Mouse (Mus musculus): ENCODE results near the gene Nufip2. TPM values are rescaled to one million over a fixed set of nuclear protein-coding genes. Genes with fewer than 3 reads are reported as not detected.
"Not testable (repeated sequence)": the region's sequence is repeated elsewhere in the genome, so short reads cannot be mapped to it uniquely, and the experiment has no call there.

Nufip2 gene
- polyA plus RNA-seq, 1 experiment from 2014 or later = 9.9 TPM

- H3K4me2 ChIP-seq (replicated peaks; ENCODE audit: low read depth, low read length) = no peak overlapping the region
- H3K4me1 ChIP-seq (ENCODE audit: control insufficient read depth, insufficient read depth, low read length) = no peaks in the 10 kb centered on the region
- no peak overlapping the region for H3K9ac ChIP-seq (replicated peaks; ENCODE audit: low read depth, low read length)
- no peak overlapping the region for H3K4me3 ChIP-seq (ENCODE audit: low read depth, low read length)
- 79% methylated on average over 8 of the region's 8 CpGs for WGBS
- ATAC-seq (ENCODE audit: insufficient number of reproducible peaks, insufficient read depth, low FRiP score, low read depth) = no peak
- H3K9me3 ChIP-seq (ENCODE audit: control insufficient read depth, low read depth, low read length) = no peaks in the 10 kb centered on the region; the same call in 1 of the 2 replicates
- H3K36me3 ChIP-seq (ENCODE audit: control insufficient read depth, insufficient read depth, low read length) = no peaks in the 10 kb centered on the region
- no peak overlapping the region for H3K27ac ChIP-seq (ENCODE audit: low read length)
- H3K27me3 ChIP-seq (ENCODE audit: control insufficient read depth, insufficient read depth, low read length) = no peaks in the 10 kb centered on the region
These were observed 21.9 kb upstream of the Nufip2 start for GRCm38 (mm10) chr11:77664046-77664445.

DNA sequence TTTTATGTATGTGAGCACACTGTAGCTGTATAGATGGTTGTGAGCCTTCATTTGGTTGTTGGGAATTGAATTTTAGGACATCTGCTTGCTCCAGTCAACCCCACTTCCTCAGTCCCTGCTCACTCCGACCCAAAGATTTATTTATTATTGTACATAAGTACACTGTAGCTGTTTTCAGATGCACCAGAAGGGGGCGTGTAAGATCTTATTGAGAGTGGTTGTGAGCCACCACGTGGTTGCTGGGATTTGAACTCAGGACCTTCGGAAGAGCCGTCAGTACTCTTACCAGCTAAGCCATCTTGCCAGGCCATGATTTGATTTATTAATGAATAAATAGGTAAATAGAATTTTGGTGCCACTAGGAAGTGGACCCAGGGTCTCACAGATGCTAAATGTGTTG is 20.6 kb upstream of the Nufip2 start:
- H3K27ac ChIP-seq (ENCODE audit: low read length) = not testable (repeated sequence)

GRCm38 (mm10) chr11:77666766-77667165 is 19.2 kb upstream of the Nufip2 start:
- H3K36me3 ChIP-seq (ENCODE audit: control insufficient read depth, insufficient read depth, low read length); ATAC-seq (ENCODE audit: insufficient number of reproducible peaks, insufficient read depth, low FRiP score, low read depth); H3K4me1 ChIP-seq (ENCODE audit: control insufficient read depth, insufficient read depth, low read length); H3K4me2 ChIP-seq (replicated peaks; ENCODE audit: low read depth, low read length); H3K27me3 ChIP-seq (ENCODE audit: control insufficient read depth, insufficient read depth, low read length); H3K4me3 ChIP-seq (ENCODE audit: low read depth, low read length); H3K9ac ChIP-seq (replicated peaks; ENCODE audit: low read depth, low read length); H3K9me3 ChIP-seq (ENCODE audit: control insufficient read depth, low read depth, low read length); H3K27ac ChIP-seq (ENCODE audit: low read length): not testable (repeated sequence)
- WGBS = 80% methylated on average over 8 of the region's 8 CpGs

More for the DNA sequence above, 20.6 kb upstream of the Nufip2 start:
- not testable (repeated sequence) for H3K4me2 ChIP-seq (replicated peaks; ENCODE audit: low read depth, low read length); H3K9me3 ChIP-seq (ENCODE audit: control insufficient read depth, low read depth, low read length); H3K9ac ChIP-seq (replicated peaks; ENCODE audit: low read depth, low read length); H3K4me1 ChIP-seq (ENCODE audit: control insufficient read depth, insufficient read depth, low read length); ATAC-seq (ENCODE audit: insufficient number of reproducible peaks, insufficient read depth, low FRiP score, low read depth); H3K36me3 ChIP-seq (ENCODE audit: control insufficient read depth, insufficient read depth, low read length); H3K4me3 ChIP-seq (ENCODE audit: low read depth, low read length); H3K27me3 ChIP-seq (ENCODE audit: control insufficient read depth, insufficient read depth, low read length)
- 71% methylated on average over 5 of the region's 5 CpGs for WGBS

DNA sequence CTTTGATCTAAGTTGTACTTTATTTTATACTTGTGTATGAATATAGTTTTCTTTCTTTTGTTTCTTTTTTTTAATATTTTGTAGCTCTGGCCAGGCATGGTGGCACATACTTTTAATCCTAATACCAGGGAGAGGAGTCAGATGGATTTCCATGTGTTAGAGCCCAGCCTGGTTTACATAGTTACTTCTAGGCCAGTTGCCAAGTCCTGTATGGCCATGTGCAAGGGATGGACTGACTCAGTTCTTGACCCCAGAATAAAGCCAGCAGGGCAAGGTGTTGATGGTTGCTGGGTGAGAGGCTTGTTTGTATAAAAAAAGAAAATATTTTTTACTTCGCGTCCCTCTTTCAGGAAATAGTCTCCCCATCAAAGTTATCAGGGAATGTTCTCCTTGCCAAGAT is 13.2 kb upstream of the Nufip2 start:
- WGBS = 97% methylated on average over 2 of the region's 2 CpGs
- H3K36me3 ChIP-seq (ENCODE audit: control insufficient read depth, insufficient read depth, low read length) = no peaks in the 10 kb centered on the region

GRCm38 (mm10) chr11:77673428-77673991 is 12.4 kb upstream of the Nufip2 start:
- Histone ChIP-seq H3K27me3 (ENCODE audit: control insufficient read depth, insufficient read depth, low read length) (no peaks in the 10 kb centered on the region), H3K27ac (ENCODE audit: low read length) (no peak overlapping the region), H3K36me3 (ENCODE audit: control insufficient read depth, insufficient read depth, low read length) (no peaks in the 10 kb centered on the region), H3K4me1 (ENCODE audit: control insufficient read depth, insufficient read depth, low read length) (no peaks in the 10 kb centered on the region), H3K9ac (replicated peaks; ENCODE audit: low read depth, low read length) (no peak overlapping the region), H3K9me3 (ENCODE audit: control insufficient read depth, low read depth, low read length) (no peaks in the 10 kb centered on the region), H3K4me3 (ENCODE audit: low read depth, low read length) (no peak overlapping the region), H3K4me2 (replicated peaks; ENCODE audit: low read depth, low read length) (no peak overlapping the region)
- no peak for ATAC-seq (ENCODE audit: insufficient number of reproducible peaks, insufficient read depth, low FRiP score, low read depth)
- 69% methylated on average over 4 of the region's 4 CpGs for WGBS

More for the DNA sequence above, 13.2 kb upstream of the Nufip2 start:
- H3K9me3 ChIP-seq (ENCODE audit: control insufficient read depth, low read depth, low read length) = no peaks in the 10 kb centered on the region
- no peaks in the 10 kb centered on the region for H3K4me1 ChIP-seq (ENCODE audit: control insufficient read depth, insufficient read depth, low read length)
- no peak overlapping the region for H3K27ac ChIP-seq (ENCODE audit: low read length)
- no peak overlapping the region for H3K9ac ChIP-seq (replicated peaks; ENCODE audit: low read depth, low read length)
- no peak for ATAC-seq (ENCODE audit: insufficient number of reproducible peaks, insufficient read depth, low FRiP score, low read depth)
- no peaks in the 10 kb centered on the region for H3K27me3 ChIP-seq (ENCODE audit: control insufficient read depth, insufficient read depth, low read length)
- no peak overlapping the region for H3K4me3 ChIP-seq (ENCODE audit: low read depth, low read length)
- no peak overlapping the region for H3K4me2 ChIP-seq (replicated peaks; ENCODE audit: low read depth, low read length)

DNA sequence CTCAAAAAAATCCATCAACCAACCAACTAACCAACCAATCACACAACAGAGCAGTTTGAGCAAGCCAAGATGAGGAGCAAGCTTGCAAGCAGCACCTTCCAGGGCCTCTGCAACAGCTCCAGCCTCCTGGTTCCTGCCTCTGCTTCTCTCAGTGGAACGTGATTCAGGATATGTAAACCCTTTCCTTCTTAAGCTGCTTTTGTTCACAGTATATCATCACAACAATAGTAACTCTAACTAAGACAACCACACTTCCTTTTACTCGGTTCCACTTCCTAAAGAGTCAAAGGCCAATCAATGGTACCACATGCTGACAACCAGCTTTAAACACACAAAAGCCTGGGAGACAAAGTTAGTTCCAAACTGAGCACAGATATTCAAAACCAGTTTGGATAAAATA is 5.9 kb upstream of the Nufip2 start:
- H3K4me2 ChIP-seq (replicated peaks; ENCODE audit: low read depth, low read length) = no peak overlapping the region
- no peak overlapping the region for H3K4me3 ChIP-seq (ENCODE audit: low read depth, low read length)
- no peak for ATAC-seq (ENCODE audit: insufficient number of reproducible peaks, insufficient read depth, low FRiP score, low read depth)
- no peaks in the 10 kb centered on the region for H3K36me3 ChIP-seq (ENCODE audit: control insufficient read depth, insufficient read depth, low read length)
- no peak overlapping the region for H3K27ac ChIP-seq (ENCODE audit: low read length)
- H3K9ac ChIP-seq (replicated peaks; ENCODE audit: low read depth, low read length) = no peak overlapping the region
- no peaks in the 10 kb centered on the region for H3K9me3 ChIP-seq (ENCODE audit: control insufficient read depth, low read depth, low read length)
- WGBS = 29% methylated on average over 2 of the region's 2 CpGs
- H3K27me3 ChIP-seq (ENCODE audit: control insufficient read depth, insufficient read depth, low read length) = no peaks in the 10 kb centered on the region
- no peaks in the 10 kb centered on the region for H3K4me1 ChIP-seq (ENCODE audit: control insufficient read depth, insufficient read depth, low read length)

GRCm38 (mm10) chr11:77684896-77685295 is 1.1 kb upstream of the Nufip2 start:
- WGBS = 58% methylated on average over 2 of the region's 2 CpGs
- H3K4me2 ChIP-seq (replicated peaks; ENCODE audit: low read depth, low read length) = peak overlapping the region; percentile 41; the same call in 1 of the 2 replicates
- H3K4me1 ChIP-seq (ENCODE audit: control insufficient read depth, insufficient read depth, low read length) = peaks cover 6% of the 10 kb centered on the region; the same call in 1 of the 2 replicates
- no peaks in the 10 kb centered on the region for H3K9me3 ChIP-seq (ENCODE audit: control insufficient read depth, low read depth, low read length)
- no peak overlapping the region for H3K27ac ChIP-seq (ENCODE audit: low read length)
- no peak overlapping the region for H3K9ac ChIP-seq (replicated peaks; ENCODE audit: low read depth, low read length)
- ATAC-seq (ENCODE audit: insufficient number of reproducible peaks, insufficient read depth, low FRiP score, low read depth) = no peak
- no peak overlapping the region for H3K4me3 ChIP-seq (ENCODE audit: low read depth, low read length)
- no peaks in the 10 kb centered on the region for H3K36me3 ChIP-seq (ENCODE audit: control insufficient read depth, insufficient read depth, low read length)
- H3K27me3 ChIP-seq (ENCODE audit: control insufficient read depth, insufficient read depth, low read length) = no peaks in the 10 kb centered on the region

- H3K9ac ChIP-seq (replicated peaks; ENCODE audit: low read depth, low read length) = peak overlapping the region; percentile 93
- WGBS = 0% methylated on average over 21 of the region's 30 CpGs
- peak; percentile 19; the same call in 1 of the 2 replicates for ATAC-seq (ENCODE audit: insufficient number of reproducible peaks, insufficient read depth, low FRiP score, low read depth)
- peaks cover 6% of the 10 kb centered on the region; the same call in 1 of the 2 replicates for H3K4me1 ChIP-seq (ENCODE audit: control insufficient read depth, insufficient read depth, low read length)
- H3K27ac ChIP-seq (ENCODE audit: low read length) = peak overlapping the region; percentile 96
- no peaks in the 10 kb centered on the region for H3K27me3 ChIP-seq (ENCODE audit: control insufficient read depth, insufficient read depth, low read length)
- H3K4me3 ChIP-seq (ENCODE audit: low read depth, low read length) = peak overlapping the region; percentile 82
- H3K36me3 ChIP-seq (ENCODE audit: control insufficient read depth, insufficient read depth, low read length) = peaks cover under 1% of the 10 kb centered on the region; the same call in 1 of the 2 replicates
- H3K9me3 ChIP-seq (ENCODE audit: control insufficient read depth, low read depth, low read length) = no peaks in the 10 kb centered on the region
- peak overlapping the region; percentile 70 for H3K4me2 ChIP-seq (replicated peaks; ENCODE audit: low read depth, low read length)
These were observed 438 bp downstream of the Nufip2 start for GRCm38 (mm10) chr11:77686346-77686840.

Measured in stomach, embryonic 14.5 days (tissue).